Mouse (Mus musculus) lung, postnatal 0 days (tissue): ENCODE data around the gene Ovca2.

Experiments used
- CTCF ChIP-seq: IDR thresholded peaks from 2 replicates; pipeline ENCODE4 v1.5.1; 2016; ENCODE audit warnings: antibody characterized with exemption, mild to moderate bottlenecking
- EP300 ChIP-seq: IDR thresholded peaks from 2 replicates; pipeline ENCODE4 v1.6.1; 2016; ENCODE audit warnings: antibody characterized with exemption, mild to moderate bottlenecking, control low read depth

- TF ChIP-seq CTCF: no peak
- no peak for TF ChIP-seq EP300
Measured at GRCm38 (mm10) chr11:75135358-75135757, 43.3 kb downstream of the Ovca2 start.
